Mouse (Mus musculus): ENCODE results near the gene Pmis2.

DNA sequence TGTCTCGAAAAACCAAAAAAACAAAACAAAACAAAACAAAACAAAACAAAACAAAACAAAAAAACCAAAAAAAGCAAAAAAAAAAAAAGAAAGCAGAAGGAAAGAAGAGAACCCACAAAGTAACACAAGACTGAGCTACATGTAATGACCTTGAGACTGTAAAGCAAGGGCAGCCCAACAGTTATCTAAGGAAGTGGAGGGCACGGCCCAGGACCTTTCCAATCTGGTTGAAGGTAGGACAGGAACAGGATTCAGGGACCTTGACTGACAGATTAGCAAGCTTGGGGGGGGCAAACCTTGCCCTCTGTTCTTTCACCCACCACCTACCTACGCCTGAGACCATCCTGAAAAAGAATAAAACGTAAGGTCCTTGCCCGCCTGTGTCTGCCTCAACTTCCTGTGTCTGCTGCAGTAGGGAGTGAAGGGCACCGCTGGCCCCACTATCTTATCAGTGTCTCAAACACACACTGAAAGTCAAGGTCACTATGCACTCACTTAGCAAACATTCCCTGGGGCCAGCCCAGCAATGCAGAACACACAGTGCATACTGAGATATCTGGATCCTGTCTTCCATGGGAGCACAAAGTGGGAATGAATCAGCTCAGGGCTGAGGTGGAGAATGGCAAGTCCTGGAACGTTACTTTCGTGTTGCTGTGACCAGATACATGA is 34.9 kb upstream of the Pmis2 start:
- TF ChIP-seq CTCF (IDR thresholded peaks at IDR 0.05; ENCODE audit: low read depth) (no peak), EP300 (IDR thresholded peaks at IDR 0.05; ENCODE audit: low read depth) (no peak; the same call in 1 of the 2 replicates)

All from heart, postnatal 0 days (tissue).